Mouse (Mus musculus): ENCODE data around the gene Ccdc12. TPM values are rescaled to one million over a fixed set of nuclear protein-coding genes. Genes with fewer than 3 reads are reported as not detected.
A peak's percentile ranks its signal among the peaks of the same experiment; 100 is the strongest.

The Ccdc12 gene
- polyA plus RNA-seq, 1 experiment from 2014 or later: 134 TPM

GRCm38 (mm10) chr9:110751412-110751811 lies 95.1 kb downstream of the Ccdc12 start:
- DNase-seq (ENCODE audit: low spot score): no peak
- H3K4me3 ChIP-seq (ENCODE audit: low read depth, low read length): no peak overlapping the region
- H3K4me1 ChIP-seq (ENCODE audit: control insufficient read depth, insufficient read depth, low read length): peaks cover 3% of the 10 kb centered on the region; the same call in 1 of the 2 replicates
- no peak for ATAC-seq (ENCODE audit: insufficient read depth, low FRiP score, low TSS enrichment)
- no peaks in the 10 kb centered on the region for H3K9me3 ChIP-seq (ENCODE audit: control insufficient read depth, low read length)
- no peaks in the 10 kb centered on the region for H3K27me3 ChIP-seq (ENCODE audit: control insufficient read depth, insufficient read depth, low read length)
- H3K27ac ChIP-seq (ENCODE audit: low read depth, low read length): no peak overlapping the region
- no peaks in the 10 kb centered on the region for H3K36me3 ChIP-seq (ENCODE audit: control insufficient read depth, insufficient read depth, low read length)
- H3K9ac ChIP-seq (ENCODE audit: low read length): no peak overlapping the region
- WGBS: 87% methylated on average over 5 of the region's 5 CpGs
- H3K4me2 ChIP-seq (ENCODE audit: low read depth): no peak overlapping the region

GRCm38 (mm10) chr9:110752917-110753435 lies 96.7 kb downstream of the Ccdc12 start:
- no peaks in the 10 kb centered on the region for H3K9me3 ChIP-seq (ENCODE audit: control insufficient read depth, low read length)
- ATAC-seq (ENCODE audit: insufficient read depth, low FRiP score, low TSS enrichment) (no peak), DNase-seq (ENCODE audit: low spot score) (no peak)
- no peak overlapping the region for H3K27ac ChIP-seq (ENCODE audit: low read depth, low read length)
- H3K9ac ChIP-seq (ENCODE audit: low read length): no peak overlapping the region
- no peak overlapping the region for H3K4me2 ChIP-seq (ENCODE audit: low read depth)
- H3K4me1 ChIP-seq (ENCODE audit: control insufficient read depth, insufficient read depth, low read length): no peaks in the 10 kb centered on the region
- H3K36me3 ChIP-seq (ENCODE audit: control insufficient read depth, insufficient read depth, low read length): no peaks in the 10 kb centered on the region
- WGBS: 72% methylated on average over 4 of the region's 4 CpGs
- no peak overlapping the region for H3K4me3 ChIP-seq (ENCODE audit: low read depth, low read length)
- H3K27me3 ChIP-seq (ENCODE audit: control insufficient read depth, insufficient read depth, low read length): no peaks in the 10 kb centered on the region

GRCm38 (mm10) chr9:110753773-110754172 lies 97.5 kb downstream of the Ccdc12 start:
- no peaks in the 10 kb centered on the region for H3K27me3 ChIP-seq (ENCODE audit: control insufficient read depth, insufficient read depth, low read length)
- no peaks in the 10 kb centered on the region for H3K9me3 ChIP-seq (ENCODE audit: control insufficient read depth, low read length)
- DNase-seq (ENCODE audit: low spot score) (no peak), ATAC-seq (ENCODE audit: insufficient read depth, low FRiP score, low TSS enrichment) (no peak)
- H3K4me1 ChIP-seq (ENCODE audit: control insufficient read depth, insufficient read depth, low read length): no peaks in the 10 kb centered on the region
- WGBS: 81% methylated on average over 4 of the region's 4 CpGs
- H3K36me3 ChIP-seq (ENCODE audit: control insufficient read depth, insufficient read depth, low read length): no peaks in the 10 kb centered on the region
- no peak overlapping the region for H3K4me2 ChIP-seq (ENCODE audit: low read depth)
- H3K4me3 ChIP-seq (ENCODE audit: low read depth, low read length): no peak overlapping the region
- no peak overlapping the region for H3K9ac ChIP-seq (ENCODE audit: low read length)
- no peak overlapping the region for H3K27ac ChIP-seq (ENCODE audit: low read depth, low read length)

GRCm38 (mm10) chr9:110757816-110758215 lies 101.5 kb downstream of the Ccdc12 start:
- ATAC-seq (ENCODE audit: insufficient read depth, low FRiP score, low TSS enrichment): no peak
- H3K9me3 ChIP-seq (ENCODE audit: control insufficient read depth, low read length): no peaks in the 10 kb centered on the region
- H3K4me1 ChIP-seq (ENCODE audit: control insufficient read depth, insufficient read depth, low read length): no peaks in the 10 kb centered on the region
- WGBS: 73% methylated on average over 5 of the region's 5 CpGs
- no peak overlapping the region for H3K4me3 ChIP-seq (ENCODE audit: low read depth, low read length)
- DNase-seq (ENCODE audit: low spot score): no peak
- H3K4me2 ChIP-seq (ENCODE audit: low read depth): no peak overlapping the region
- H3K27me3 ChIP-seq (ENCODE audit: control insufficient read depth, insufficient read depth, low read length): no peaks in the 10 kb centered on the region
- no peak overlapping the region for H3K9ac ChIP-seq (ENCODE audit: low read length)
- H3K27ac ChIP-seq (ENCODE audit: low read depth, low read length): no peak overlapping the region
- no peaks in the 10 kb centered on the region for H3K36me3 ChIP-seq (ENCODE audit: control insufficient read depth, insufficient read depth, low read length)

DNA sequence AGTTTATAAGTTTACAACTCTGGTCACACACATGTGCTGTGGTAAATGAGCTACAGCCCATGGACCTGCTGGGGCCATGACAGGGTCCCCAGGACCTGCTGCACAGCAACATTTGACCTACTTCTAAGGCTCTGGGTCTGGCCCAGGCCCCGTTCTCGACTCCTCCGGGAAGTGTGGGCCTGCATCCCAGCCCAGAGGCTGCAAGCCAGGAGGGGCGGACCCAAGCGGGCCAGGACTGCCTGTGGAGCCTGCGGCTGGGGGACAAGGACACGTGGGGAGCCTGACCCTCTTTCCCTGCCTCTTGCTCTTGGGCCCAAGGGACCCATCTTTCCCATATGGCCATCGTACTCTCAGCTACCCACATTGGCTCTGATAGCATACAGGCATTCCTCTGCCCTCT lies 102.3 kb downstream of the Ccdc12 start:
- Histone ChIP-seq H3K27me3 (ENCODE audit: control insufficient read depth, insufficient read depth, low read length) (no peaks in the 10 kb centered on the region), H3K36me3 (ENCODE audit: control insufficient read depth, insufficient read depth, low read length) (no peaks in the 10 kb centered on the region), H3K4me3 (ENCODE audit: low read depth, low read length) (no peak overlapping the region), H3K9ac (ENCODE audit: low read length) (no peak overlapping the region), H3K27ac (ENCODE audit: low read depth, low read length) (no peak overlapping the region), H3K9me3 (ENCODE audit: control insufficient read depth, low read length) (no peaks in the 10 kb centered on the region), H3K4me2 (ENCODE audit: low read depth) (no peak overlapping the region), H3K4me1 (ENCODE audit: control insufficient read depth, insufficient read depth, low read length) (no peaks in the 10 kb centered on the region)
- WGBS: 78% methylated on average over 8 of the region's 8 CpGs
- DNase-seq (ENCODE audit: low spot score): no peak
- ATAC-seq (ENCODE audit: insufficient read depth, low FRiP score, low TSS enrichment): no peak

DNA sequence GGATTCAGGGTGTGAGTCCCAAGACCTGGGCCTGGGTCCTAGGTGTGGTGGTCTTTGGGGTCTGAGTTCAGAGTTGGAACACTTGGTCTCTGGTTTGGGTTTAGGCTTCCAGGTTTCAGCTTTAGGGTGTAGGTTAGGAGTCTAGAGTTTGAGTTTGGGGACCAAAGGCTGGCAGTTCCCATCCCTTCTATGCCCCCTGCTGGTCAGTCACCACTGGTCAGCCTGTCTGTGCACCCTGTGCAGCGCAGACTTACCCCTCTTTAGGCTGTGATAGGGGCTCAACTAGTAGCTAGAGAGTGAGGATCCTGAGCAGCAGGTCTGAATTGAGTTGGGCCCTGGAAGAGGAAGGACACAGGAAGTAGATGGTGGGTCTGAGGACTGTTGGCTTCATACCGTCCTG lies 103.0 kb downstream of the Ccdc12 start:
- Histone ChIP-seq H3K36me3 (ENCODE audit: control insufficient read depth, insufficient read depth, low read length) (no peaks in the 10 kb centered on the region), H3K27ac (ENCODE audit: low read depth, low read length) (no peak overlapping the region), H3K4me2 (ENCODE audit: low read depth) (no peak overlapping the region), H3K9me3 (ENCODE audit: control insufficient read depth, low read length) (no peaks in the 10 kb centered on the region), H3K4me3 (ENCODE audit: low read depth, low read length) (no peak overlapping the region), H3K27me3 (ENCODE audit: control insufficient read depth, insufficient read depth, low read length) (no peaks in the 10 kb centered on the region), H3K4me1 (ENCODE audit: control insufficient read depth, insufficient read depth, low read length) (no peaks in the 10 kb centered on the region), H3K9ac (ENCODE audit: low read length) (no peak overlapping the region)
- 57% methylated on average over 2 of the region's 2 CpGs for WGBS
- DNase-seq (ENCODE audit: low spot score): peak; percentile 66
- ATAC-seq (ENCODE audit: insufficient read depth, low FRiP score, low TSS enrichment): peak; percentile 31; the same call in 1 of the 2 replicates

DNA sequence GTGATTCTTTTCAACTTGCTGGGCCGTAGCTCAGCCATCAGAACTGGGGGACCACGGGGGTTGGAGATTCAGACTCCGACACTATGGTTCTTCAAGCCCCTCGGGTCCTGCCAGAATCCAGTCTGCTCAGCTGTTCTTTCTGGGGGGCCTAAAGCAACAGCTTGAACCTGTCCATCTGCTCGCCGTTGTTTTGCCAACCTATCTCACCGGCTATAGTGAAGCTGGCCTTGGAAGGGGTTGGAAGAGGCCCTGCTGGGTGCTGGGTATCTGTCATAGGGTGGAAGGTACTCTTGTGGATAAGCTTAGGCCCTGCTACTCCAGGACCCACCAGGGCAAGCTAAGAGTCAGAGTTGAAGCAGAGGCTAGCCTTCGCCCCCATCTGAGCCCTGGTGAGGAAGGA lies 104.6 kb downstream of the Ccdc12 start:
- no peaks in the 10 kb centered on the region for H3K4me1 ChIP-seq (ENCODE audit: control insufficient read depth, insufficient read depth, low read length)
- H3K27me3 ChIP-seq (ENCODE audit: control insufficient read depth, insufficient read depth, low read length): no peaks in the 10 kb centered on the region
- H3K9me3 ChIP-seq (ENCODE audit: control insufficient read depth, low read length): no peaks in the 10 kb centered on the region
- H3K36me3 ChIP-seq (ENCODE audit: control insufficient read depth, insufficient read depth, low read length): no peaks in the 10 kb centered on the region
- no peak overlapping the region for H3K4me2 ChIP-seq (ENCODE audit: low read depth)
- DNase-seq (ENCODE audit: low spot score) (no peak), ATAC-seq (ENCODE audit: insufficient read depth, low FRiP score, low TSS enrichment) (no peak)
- 90% methylated on average over 8 of the region's 8 CpGs for WGBS
- no peak overlapping the region for H3K4me3 ChIP-seq (ENCODE audit: low read depth, low read length)
- no peak overlapping the region for H3K9ac ChIP-seq (ENCODE audit: low read length)
- no peak overlapping the region for H3K27ac ChIP-seq (ENCODE audit: low read depth, low read length)

Small RNAs within 50 kb of the gene (microRNA-seq; reads per million reads assigned to microRNA genes)
- not detected for gene Mir8107

Other genes starting within 250 kb of the Ccdc12 start
- 15.4 and 15.9 TPM in 2 replicates for gene Ptpn23, start 248.3 kb upstream of the Ccdc12 start, polyA plus RNA-seq (2014; fragmentation: Nextera tagmentation; extraction: Ambion mirVana)
- 0.78 and 0.88 TPM in 2 replicates for gene Ngp, start 236.8 kb upstream of the Ccdc12 start, polyA plus RNA-seq (2014; fragmentation: Nextera tagmentation; extraction: Ambion mirVana)
- 11.0 and 11.1 TPM in 2 replicates for gene Klhl18, start 179.8 kb upstream of the Ccdc12 start, polyA plus RNA-seq (2014; fragmentation: Nextera tagmentation; extraction: Ambion mirVana)
- 0.89 and 1.3 TPM in 2 replicates for gene Kif9, start 179.5 kb upstream of the Ccdc12 start, polyA plus RNA-seq (2014; fragmentation: Nextera tagmentation; extraction: Ambion mirVana)
- gene Setd2, start 123.9 kb upstream of the Ccdc12 start, polyA plus RNA-seq (2014; fragmentation: Nextera tagmentation; extraction: Ambion mirVana): 45.0 and 50.6 TPM in 2 replicates
- 23.4 and 24.3 TPM in 2 replicates for gene Nradd, start 32.1 kb upstream of the Ccdc12 start, polyA plus RNA-seq (2014; fragmentation: Nextera tagmentation; extraction: Ambion mirVana)
- gene Nbeal2, start 2.3 kb upstream of the Ccdc12 start, polyA plus RNA-seq (2014; fragmentation: Nextera tagmentation; extraction: Ambion mirVana): 0.87 and 1.1 TPM in 2 replicates
- 2.9 and 5.3 TPM in 2 replicates for gene Myl3, start 85.4 kb downstream of the Ccdc12 start, polyA plus RNA-seq (2014; fragmentation: Nextera tagmentation; extraction: Ambion mirVana)
- gene Pth1r, start 90.6 kb downstream of the Ccdc12 start, polyA plus RNA-seq (2014; fragmentation: Nextera tagmentation; extraction: Ambion mirVana): 33.7 and 36.2 TPM in 2 replicates
- not detected in 2 replicates for gene Prss42, start 141.7 kb downstream of the Ccdc12 start, polyA plus RNA-seq (2014; fragmentation: Nextera tagmentation; extraction: Ambion mirVana)
- gene Prss44, start 157.5 kb downstream of the Ccdc12 start, polyA plus RNA-seq (2014; fragmentation: Nextera tagmentation; extraction: Ambion mirVana): not detected in 2 replicates
- gene Prss43, start 170.2 kb downstream of the Ccdc12 start, polyA plus RNA-seq (2014; fragmentation: Nextera tagmentation; extraction: Ambion mirVana): 0.14 TPM in 1 of 2 replicates, not detected in the other
- 0.20 TPM in 1 of 2 replicates, not detected in the other for gene Prss45, start 178.1 kb downstream of the Ccdc12 start, polyA plus RNA-seq (2014; fragmentation: Nextera tagmentation; extraction: Ambion mirVana)
- gene Prss46, start 188.0 kb downstream of the Ccdc12 start, polyA plus RNA-seq (2014; fragmentation: Nextera tagmentation; extraction: Ambion mirVana): not detected in 2 replicates
- gene Prss50, start 201.5 kb downstream of the Ccdc12 start, polyA plus RNA-seq (2014; fragmentation: Nextera tagmentation; extraction: Ambion mirVana): not detected in 2 replicates
- gene Als2cl, start 223.4 kb downstream of the Ccdc12 start, polyA plus RNA-seq (2014; fragmentation: Nextera tagmentation; extraction: Ambion mirVana): 1.1 and 1.4 TPM in 2 replicates
- 0.32 and 0.70 TPM in 2 replicates for gene Tmie, start 223.6 kb downstream of the Ccdc12 start, polyA plus RNA-seq (2014; fragmentation: Nextera tagmentation; extraction: Ambion mirVana)

Measured in neural tube, embryonic 11.5 days (tissue).